Mouse (Mus musculus) forebrain, embryonic 14.5 days (tissue): Measurements from ENCODE around the gene Nup210l. TPM values are rescaled to one million over a fixed set of nuclear protein-coding genes. Genes with fewer than 3 reads are reported as not detected.

Experiments
- ATAC-seq: fragments of 200-750 bp; cut with Nextera tagmentation; 2 replicates; pipeline ENCODE4 v1.8.0; 2017; ENCODE audit warnings: mild to moderate bottlenecking, moderate library complexity
- DNase-seq: peaks from one replicate; pipeline ENCODE4 v3.0.0-alpha.2; 2015; ENCODE audit warnings: low spot score
- H3K27ac ChIP-seq: fragments of 300-500 bp; sonication (generic); 2 replicates; pipeline ENCODE4 v1.5.1; 2014; ENCODE audit warnings: low read depth, mild to moderate bottlenecking, control low read depth, low read length, moderate library complexity
- H3K27me3 ChIP-seq: fragments of 300-500 bp; sonication (generic); replicated peaks from 2 replicates; pipeline ENCODE4 v1.6.1; 2014; ENCODE audit warnings: low read length, control low read depth, mixed read lengths; ENCODE audit not compliant: control insufficient read depth, insufficient read depth
- H3K36me3 ChIP-seq: fragments of 300-500 bp; sonication (generic); 2 replicates; pipeline ENCODE4 v1.6.1; 2014; ENCODE audit warnings: low read length, control low read depth; ENCODE audit not compliant: control insufficient read depth, insufficient read depth
- H3K4me1 ChIP-seq: fragments of 300-500 bp; sonication (generic); 2 replicates; pipeline ENCODE4 v1.6.1; 2014; ENCODE audit warnings: antibody characterized with exemption, low read length, control low read depth; ENCODE audit not compliant: control insufficient read depth, insufficient read depth
- H3K4me2 ChIP-seq: fragments of 300-500 bp; sonication (generic); 2 replicates; pipeline ENCODE4 v1.6.1; 2014; ENCODE audit warnings: mild to moderate bottlenecking, control low read depth, low read length
- H3K4me3 ChIP-seq: fragments of 300-500 bp; sonication (generic); 2 replicates; pipeline ENCODE4 v1.5.1; 2014; ENCODE audit warnings: low read depth, low read length, control low read depth
- H3K9ac ChIP-seq: fragments of 300-500 bp; sonication (generic); 2 replicates; pipeline ENCODE4 v1.6.1; 2014; ENCODE audit warnings: mild to moderate bottlenecking, low read length, control low read depth, moderate library complexity
- H3K9me3 ChIP-seq: fragments of 300-500 bp; sonication (generic); replicated peaks from 2 replicates; pipeline ENCODE4 v1.6.1; 2016; ENCODE audit warnings: low read length, control low read depth, mixed read lengths; ENCODE audit not compliant: control insufficient read depth
- WGBS: fragments of 180-500 bp; shearing (Covaris S2); extraction: QIAGEN DNeasy Blood & Tissue Kit; methylation state at CpG from one replicate; pipeline ENCODE4 v1.1.7; 2014; 5-methylcytosine and 5-hydroxymethylcytosine counted together
- microRNA counts: library from miRNA; unstranded; fragments of <30 nt; microRNA quantifications from one replicate; lab custom pipeline; 2016
- microRNA-seq: library from miRNA; unstranded; fragments of <30 nt; microRNA quantifications from one replicate; pipeline ENCODE4, GENCODE M21; 2016
- polyA plus RNA-seq: library from polyadenylated mRNA; unstranded; fragments of >200 nt; fragmentation: Nextera tagmentation; extraction: Ambion mirVana; gene quantifications from 2 replicates; pipeline ENCODE4 v1.2.1, GENCODE M21; 2014

The Nup210l gene
- polyA plus RNA-seq, 1 experiment from 2014 or later = 0.30 TPM

- ATAC-seq = no peak
- H3K27ac ChIP-seq = no peak overlapping the region
- no peak overlapping the region for H3K4me3 ChIP-seq
- no peak overlapping the region for H3K9ac ChIP-seq
- peaks cover 6% of the 10 kb centered on the region for H3K4me1 ChIP-seq
- DNase-seq = no peak
- 94% methylated on average over 19 of the region's 19 CpGs for WGBS
- H3K9me3 ChIP-seq = no peaks in the 10 kb centered on the region
- H3K4me2 ChIP-seq = no peak overlapping the region
- no peaks in the 10 kb centered on the region for H3K27me3 ChIP-seq
- peaks cover 52% of the 10 kb centered on the region for H3K36me3 ChIP-seq
Measured at GRCm38 (mm10) chr3:90256731-90257530, 153.0 kb downstream of the Nup210l start.

- Histone ChIP-seq H3K4me1 (peaks cover 6% of the 10 kb centered on the region), H3K4me2 (no peak overlapping the region), H3K36me3 (peaks cover 67% of the 10 kb centered on the region), H3K27ac (no peak overlapping the region), H3K27me3 (no peaks in the 10 kb centered on the region), H3K9me3 (no peaks in the 10 kb centered on the region), H3K9ac (no peak overlapping the region), H3K4me3 (no peak overlapping the region)
- DNase-seq = no peak
- no peak for ATAC-seq
- WGBS = 95% methylated on average over 4 of the region's 4 CpGs
Measured at GRCm38 (mm10) chr3:90258521-90258920, 154.6 kb downstream of the Nup210l start.

MicroRNAs within 50 kb of the gene (microRNA counts, 519-probe panel; counts per million panel counts)
- microRNA mmu-miR-190b (lab: Ali Mortazavi, UCI) = 4,547 counts per million, percentile 60 among the panel's probes with 10 or more counts

Small RNAs within 50 kb of the gene (microRNA-seq; reads per million reads assigned to microRNA genes)
- 18.8 reads per million, percentile 38 among the genes with 10 or more reads in this experiment for gene Mir190b

Other genes starting within 250 kb of the Nup210l start
- 0.37 and 0.47 TPM in 2 replicates for gene Il6ra, start 190.9 kb upstream of the Nup210l start, polyA plus RNA-seq
- 6.4 and 9.1 TPM in 2 replicates for gene Atp8b2, start 140.6 kb upstream of the Nup210l start, polyA plus RNA-seq
- 145 and 155 TPM in 2 replicates for gene Hax1, start 105.4 kb upstream of the Nup210l start, polyA plus RNA-seq
- gene 4933434E20Rik, start 52.5 kb upstream of the Nup210l start, polyA plus RNA-seq = 246 and 248 TPM in 2 replicates
- gene Ubap2l, start 51.5 kb upstream of the Nup210l start, polyA plus RNA-seq = 132 and 139 TPM in 2 replicates
- gene Tpm3, start 31.5 kb upstream of the Nup210l start, polyA plus RNA-seq = 385 and 432 TPM in 2 replicates
- gene Rps27, start 109.5 kb downstream of the Nup210l start, polyA plus RNA-seq = 1,051 and 1,622 TPM in 2 replicates
- 11.3 and 11.9 TPM in 2 replicates for gene Rab13, start 109.6 kb downstream of the Nup210l start, polyA plus RNA-seq
- 118 and 124 TPM in 2 replicates for gene Jtb, start 127.5 kb downstream of the Nup210l start, polyA plus RNA-seq
- gene Creb3l4, start 139.4 kb downstream of the Nup210l start, polyA plus RNA-seq = 4.1 and 4.2 TPM in 2 replicates
- gene Slc39a1, start 144.0 kb downstream of the Nup210l start, polyA plus RNA-seq = 40.0 and 47.0 TPM in 2 replicates
- gene Crtc2, start 150.0 kb downstream of the Nup210l start, polyA plus RNA-seq = 10.7 and 14.1 TPM in 2 replicates
- gene Dennd4b, start 161.1 kb downstream of the Nup210l start, polyA plus RNA-seq = 3.4 and 3.7 TPM in 2 replicates
- gene Gatad2b, start 189.0 kb downstream of the Nup210l start, polyA plus RNA-seq = 14.4 and 15.7 TPM in 2 replicates